Mouse (Mus musculus) limb, embryonic 15.5 days (tissue): ENCODE measurements around the gene Hdac4. TPM values are rescaled to one million over a fixed set of nuclear protein-coding genes. Genes with fewer than 3 reads are reported as not detected.

Experiments
- ATAC-seq: fragments of 200-750 bp; cut with Nextera tagmentation; 2 replicates; pipeline ENCODE4 v1.8.0; 2017; ENCODE audit warnings: low read depth, moderate TSS enrichment; ENCODE audit not compliant: insufficient number of reproducible peaks, low FRiP score, low TSS enrichment
- H3K27ac ChIP-seq: fragments of 300-500 bp; sonication (generic); 2 replicates; pipeline ENCODE4 v1.5.1; 2015; ENCODE audit warnings: moderate library complexity, mild to moderate bottlenecking, inconsistent platforms
- H3K27me3 ChIP-seq: fragments of 300-500 bp; sonication (generic); 2 replicates; pipeline ENCODE4 v1.6.1; 2015; ENCODE audit warnings: inconsistent platforms
- H3K36me3 ChIP-seq: fragments of 300-500 bp; sonication (generic); 2 replicates; pipeline ENCODE4 v1.6.1; 2015; ENCODE audit warnings: inconsistent platforms
- H3K4me1 ChIP-seq: fragments of 300-500 bp; sonication (generic); 2 replicates; pipeline ENCODE4 v1.6.1; 2015; ENCODE audit warnings: inconsistent platforms
- H3K4me2 ChIP-seq: fragments of 300-500 bp; sonication (generic); 2 replicates; pipeline ENCODE4 v1.6.1; 2015; ENCODE audit warnings: mild to moderate bottlenecking, inconsistent platforms
- H3K4me3 ChIP-seq: fragments of 300-500 bp; sonication (generic); 2 replicates; pipeline ENCODE4 v1.5.1; 2015; ENCODE audit warnings: mild to moderate bottlenecking, inconsistent platforms
- H3K9ac ChIP-seq: fragments of 300-500 bp; sonication (generic); 2 replicates; pipeline ENCODE4 v1.6.1; 2015; ENCODE audit warnings: inconsistent platforms
- H3K9me3 ChIP-seq: fragments of 300-500 bp; sonication (generic); 2 replicates; pipeline ENCODE4 v1.6.1; 2016; ENCODE audit warnings: inconsistent platforms
- WGBS: fragments of 180-500 bp; shearing (Covaris S2); methylation state at CpG from one replicate; pipeline ENCODE4 v1.1.7; 2015; 5-methylcytosine and 5-hydroxymethylcytosine counted together
- polyA plus RNA-seq: library from polyadenylated mRNA; unstranded; fragments of >200 nt; fragmentation: Nextera tagmentation; extraction: Ambion mirVana; gene quantifications from 2 replicates; pipeline ENCODE4 v1.2.1, GENCODE M21; 2015

Hdac4 gene
- polyA plus RNA-seq, 1 experiment from 2014 or later = 24.1 TPM

GRCm38 (mm10) chr1:91964486-91965335 is 230.8 kb downstream of the Hdac4 start:
- Histone ChIP-seq H3K4me1 (peaks cover 28% of the 10 kb centered on the region), H3K27me3 (no peaks in the 10 kb centered on the region), H3K27ac (peak overlapping the region; percentile 69), H3K4me2 (no peak overlapping the region), H3K9me3 (no peaks in the 10 kb centered on the region), H3K36me3 (peaks cover 40% of the 10 kb centered on the region), H3K9ac (no peak overlapping the region), H3K4me3 (no peak overlapping the region)
- ATAC-seq = peak; percentile 2; the same call in 1 of the 2 replicates
- WGBS = 39% methylated on average over 9 of the region's 9 CpGs

GRCm38 (mm10) chr1:91962256-91962655 is 233.2 kb downstream of the Hdac4 start:
- no peaks in the 10 kb centered on the region for H3K27me3 ChIP-seq
- WGBS = 47% methylated on average over 1 of the region's 1 CpGs
- H3K4me2 ChIP-seq = no peak overlapping the region
- H3K9me3 ChIP-seq = no peaks in the 10 kb centered on the region
- no peak overlapping the region for H3K9ac ChIP-seq
- H3K27ac ChIP-seq = peak overlapping the region; percentile 4; the same call in 1 of the 2 replicates
- ATAC-seq = no peak
- peaks cover 45% of the 10 kb centered on the region for H3K36me3 ChIP-seq
- H3K4me1 ChIP-seq = peaks cover 28% of the 10 kb centered on the region
- no peak overlapping the region for H3K4me3 ChIP-seq

GRCm38 (mm10) chr1:91961231-91961630 is 234.3 kb downstream of the Hdac4 start:
- WGBS = 73% methylated on average over 8 of the region's 8 CpGs
- ATAC-seq = no peak
- Histone ChIP-seq H3K4me2 (no peak overlapping the region), H3K4me3 (no peak overlapping the region), H3K36me3 (peaks cover 51% of the 10 kb centered on the region), H3K9me3 (no peaks in the 10 kb centered on the region), H3K9ac (no peak overlapping the region), H3K4me1 (peaks cover 26% of the 10 kb centered on the region), H3K27me3 (no peaks in the 10 kb centered on the region), H3K27ac (no peak overlapping the region)

GRCm38 (mm10) chr1:91959891-91960290 is 235.6 kb downstream of the Hdac4 start:
- 75% methylated on average over 3 of the region's 3 CpGs for WGBS
- ATAC-seq = no peak
- Histone ChIP-seq H3K4me3 (no peak overlapping the region), H3K36me3 (peaks cover 63% of the 10 kb centered on the region), H3K9me3 (no peaks in the 10 kb centered on the region), H3K9ac (no peak overlapping the region), H3K4me1 (peaks cover 17% of the 10 kb centered on the region), H3K27ac (no peak overlapping the region), H3K4me2 (no peak overlapping the region), H3K27me3 (no peaks in the 10 kb centered on the region)

DNA sequence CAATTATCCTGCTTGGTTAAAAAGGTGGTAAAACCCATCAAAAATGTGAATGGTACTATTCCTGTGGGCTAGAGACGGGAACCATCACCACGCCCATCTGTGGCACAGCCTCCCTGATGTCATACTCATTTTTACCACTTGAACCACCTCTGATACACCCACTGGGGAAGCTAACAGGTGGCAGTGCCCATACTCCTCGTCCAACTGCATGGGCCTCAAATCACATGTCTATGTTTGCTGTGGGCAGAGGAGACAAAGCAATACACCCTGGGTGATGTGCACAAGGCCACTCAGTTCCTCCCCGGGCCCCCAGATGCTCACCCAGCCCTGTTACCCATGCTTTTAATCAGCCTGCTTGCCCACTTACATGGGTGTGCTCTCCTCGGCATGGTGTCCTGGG is 236.5 kb downstream of the Hdac4 start:
- H3K36me3 ChIP-seq = peaks cover 66% of the 10 kb centered on the region
- H3K4me1 ChIP-seq = peaks cover 10% of the 10 kb centered on the region
- H3K4me3 ChIP-seq = no peak overlapping the region
- WGBS = 85% methylated on average over 5 of the region's 5 CpGs
- no peaks in the 10 kb centered on the region for H3K27me3 ChIP-seq
- H3K9me3 ChIP-seq = no peaks in the 10 kb centered on the region
- no peak for ATAC-seq
- no peak overlapping the region for H3K9ac ChIP-seq
- H3K4me2 ChIP-seq = no peak overlapping the region
- no peak overlapping the region for H3K27ac ChIP-seq

- H3K9me3 ChIP-seq = no peaks in the 10 kb centered on the region
- H3K27me3 ChIP-seq = no peaks in the 10 kb centered on the region
- no peak for ATAC-seq
- no peak overlapping the region for H3K4me3 ChIP-seq
- no peak overlapping the region for H3K27ac ChIP-seq
- peaks cover 80% of the 10 kb centered on the region for H3K36me3 ChIP-seq
- H3K9ac ChIP-seq = no peak overlapping the region
- 80% methylated on average over 4 of the region's 4 CpGs for WGBS
- H3K4me2 ChIP-seq = no peak overlapping the region
- 0 out of 2 replicates have a peak, but pooled peaks cover 2% of the 10 kb centered on the region for H3K4me1 ChIP-seq
These were observed 239.3 kb downstream of the Hdac4 start for GRCm38 (mm10) chr1:91956229-91956628.

DNA sequence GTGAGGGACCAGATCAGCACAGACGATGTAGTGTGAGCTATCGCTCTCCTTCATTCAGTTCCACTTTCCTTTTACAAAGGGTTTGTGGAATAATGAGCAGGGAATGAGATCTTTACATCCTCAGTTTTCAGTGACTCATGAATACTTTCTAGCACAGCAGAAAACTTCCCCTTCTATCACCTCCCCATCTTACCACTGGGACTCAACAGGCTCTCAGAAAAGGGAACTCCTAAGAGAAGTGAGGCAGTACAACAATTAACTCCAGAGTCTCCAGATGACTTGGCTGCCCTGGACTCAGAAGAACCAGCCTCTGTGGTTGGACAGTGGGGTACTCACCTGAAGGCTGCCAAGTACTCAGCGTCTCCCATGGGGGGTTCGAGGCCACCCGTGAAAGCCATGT is 240.5 kb downstream of the Hdac4 start:
- peaks cover 76% of the 10 kb centered on the region for H3K36me3 ChIP-seq
- 71% methylated on average over 5 of the region's 5 CpGs for WGBS

GRCm38 (mm10) chr1:91952912-91953311 is 242.6 kb downstream of the Hdac4 start:
- Histone ChIP-seq H3K27ac (no peak overlapping the region), H3K9me3 (no peaks in the 10 kb centered on the region), H3K4me3 (no peak overlapping the region), H3K36me3 (peaks cover 71% of the 10 kb centered on the region), H3K4me2 (no peak overlapping the region), H3K27me3 (no peaks in the 10 kb centered on the region), H3K9ac (no peak overlapping the region), H3K4me1 (0 out of 2 replicates have a peak, but pooled peaks cover 2% of the 10 kb centered on the region)
- ATAC-seq = no peak
- WGBS = 37% methylated on average over 6 of the region's 6 CpGs

More for the DNA sequence above, 240.5 kb downstream of the Hdac4 start:
- Histone ChIP-seq H3K27ac (peak overlapping the region; percentile 30; the same call in 1 of the 2 replicates), H3K4me3 (no peak overlapping the region), H3K4me1 (0 out of 2 replicates have a peak, but pooled peaks cover 2% of the 10 kb centered on the region), H3K9ac (no peak overlapping the region), H3K27me3 (no peaks in the 10 kb centered on the region), H3K9me3 (no peaks in the 10 kb centered on the region), H3K4me2 (no peak overlapping the region)
- ATAC-seq = no peak

DNA sequence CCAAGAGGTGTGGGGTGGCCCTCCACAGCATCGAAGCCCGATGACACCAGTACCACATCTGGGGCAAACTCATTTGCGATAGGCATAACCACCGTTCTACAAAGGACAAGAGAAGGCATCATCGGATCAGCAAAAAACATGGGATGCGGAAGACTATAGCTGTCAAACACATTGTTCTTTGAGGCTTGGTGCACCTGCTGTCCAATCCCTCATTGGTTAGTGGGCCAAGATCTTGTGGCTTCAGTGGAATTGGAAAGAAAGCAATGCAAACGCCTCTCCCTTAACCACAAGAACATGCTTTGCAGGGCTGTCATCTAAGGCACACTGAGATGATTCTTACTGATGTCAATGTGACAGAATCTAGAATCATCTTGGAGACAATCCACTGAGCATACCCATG is 248.1 kb downstream of the Hdac4 start:
- ATAC-seq = no peak
- Histone ChIP-seq H3K4me2 (no peak overlapping the region), H3K27me3 (no peaks in the 10 kb centered on the region), H3K36me3 (peaks cover 78% of the 10 kb centered on the region), H3K9ac (no peak overlapping the region), H3K27ac (no peak overlapping the region), H3K4me1 (no peaks in the 10 kb centered on the region), H3K4me3 (no peak overlapping the region), H3K9me3 (no peaks in the 10 kb centered on the region)
- WGBS = 94% methylated on average over 7 of the region's 7 CpGs

DNA sequence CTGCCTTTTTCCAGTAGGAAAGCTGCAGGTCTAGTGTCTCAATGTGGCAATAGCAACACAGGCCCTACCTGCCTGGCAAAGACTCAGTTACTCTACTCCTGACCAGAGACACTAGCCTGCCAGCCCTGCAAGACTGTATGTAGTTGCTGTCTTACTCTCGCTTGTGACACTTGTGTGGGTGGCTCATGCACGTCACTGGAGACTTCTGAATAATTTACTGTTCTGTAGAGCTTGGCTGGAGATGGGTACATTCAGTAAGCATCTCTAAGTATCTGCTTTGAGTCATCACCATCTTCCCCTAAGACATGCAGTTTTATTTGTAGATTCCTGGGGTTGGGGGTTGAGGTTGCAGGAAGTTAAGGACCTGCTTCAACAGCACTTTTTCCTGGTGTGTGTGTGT is 252.9 kb downstream of the Hdac4 start:
- H3K27me3 ChIP-seq = no peaks in the 10 kb centered on the region
- no peak for ATAC-seq
- peaks cover 69% of the 10 kb centered on the region for H3K36me3 ChIP-seq
- no peak overlapping the region for H3K27ac ChIP-seq
- H3K9ac ChIP-seq = no peak overlapping the region
- H3K4me3 ChIP-seq = no peak overlapping the region
- H3K4me2 ChIP-seq = no peak overlapping the region
- no peaks in the 10 kb centered on the region for H3K9me3 ChIP-seq
- H3K4me1 ChIP-seq = no peaks in the 10 kb centered on the region
- 85% methylated on average over 2 of the region's 2 CpGs for WGBS

DNA sequence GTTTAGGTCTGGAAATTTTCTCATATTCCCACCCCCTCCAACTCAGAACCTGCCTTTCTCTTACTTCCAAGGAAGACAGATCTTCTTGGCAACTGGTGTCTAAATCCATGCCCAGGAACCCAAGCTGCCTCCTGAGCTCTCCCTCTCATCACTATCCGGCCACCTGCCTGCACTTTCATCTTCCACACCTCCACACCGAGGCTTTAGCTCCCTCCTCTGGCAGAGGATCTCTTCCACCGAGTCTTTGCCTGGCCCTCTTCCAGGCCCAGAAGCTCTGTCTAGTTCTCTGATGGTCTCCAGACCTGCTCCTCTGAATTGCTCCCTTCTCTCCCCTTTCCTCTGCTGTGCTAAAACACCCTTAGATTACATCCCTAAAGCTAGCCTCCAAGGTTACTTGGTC is 253.5 kb downstream of the Hdac4 start:
- no peak for ATAC-seq
- 53% methylated on average over 3 of the region's 3 CpGs for WGBS
- no peak overlapping the region for H3K27ac ChIP-seq
- no peaks in the 10 kb centered on the region for H3K27me3 ChIP-seq
- H3K4me3 ChIP-seq = no peak overlapping the region
- H3K9ac ChIP-seq = no peak overlapping the region
- H3K9me3 ChIP-seq = no peaks in the 10 kb centered on the region
- H3K36me3 ChIP-seq = peaks cover 69% of the 10 kb centered on the region
- no peak overlapping the region for H3K4me2 ChIP-seq
- no peaks in the 10 kb centered on the region for H3K4me1 ChIP-seq

- no peak overlapping the region for H3K9ac ChIP-seq
- no peak overlapping the region for H3K27ac ChIP-seq
- no peaks in the 10 kb centered on the region for H3K4me1 ChIP-seq
- H3K27me3 ChIP-seq = no peaks in the 10 kb centered on the region
- no peak for ATAC-seq
- 91% methylated on average over 1 of the region's 1 CpGs for WGBS
- peaks cover 61% of the 10 kb centered on the region for H3K36me3 ChIP-seq
- no peaks in the 10 kb centered on the region for H3K9me3 ChIP-seq
- H3K4me3 ChIP-seq = no peak overlapping the region
- H3K4me2 ChIP-seq = no peak overlapping the region
These were observed 254.4 kb downstream of the Hdac4 start for GRCm38 (mm10) chr1:91941094-91941493.
